Mouse (Mus musculus): ENCODE results near the gene Nfya.

GRCm38 (mm10) chr17:48355822-48356221 is 53.9 kb downstream of the Nfya start:
- no peak for TF ChIP-seq CTCF (IDR thresholded peaks at IDR 0.05; ENCODE audit: low read depth, low read length)
- TF ChIP-seq POLR2A (IDR thresholded peaks at IDR 0.05; ENCODE audit: borderline replicate concordance, low read depth, low read length) = no peak

Measured in bone marrow macrophage, adult 2 months (primary cell).